In the genomic region with DNA sequence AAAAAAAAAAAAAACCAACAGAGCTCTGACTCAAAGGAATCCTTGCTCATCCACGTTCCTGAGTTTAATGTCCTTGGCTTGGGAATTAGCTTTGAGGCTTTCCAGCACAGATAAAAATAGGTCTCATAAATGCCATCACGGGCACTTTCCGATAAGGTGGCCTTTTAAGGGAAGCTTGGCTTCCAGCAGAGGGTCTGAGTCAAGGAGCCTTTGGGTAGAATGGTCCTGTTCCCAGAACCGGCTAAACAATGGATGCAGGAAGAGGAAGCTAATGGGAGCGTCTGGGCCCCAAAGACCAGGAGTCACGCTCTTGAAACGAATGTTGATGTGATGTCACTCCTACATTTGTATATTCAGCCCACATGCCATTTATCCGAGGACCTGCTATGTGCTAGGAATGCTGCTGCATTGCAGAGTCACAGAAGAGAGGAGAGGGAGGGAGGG, we compare ENCODE assay signal across 9 mouse cellular contexts. TPM values are rescaled to one million over a fixed set of nuclear protein-coding genes. Genes with fewer than 3 reads are reported as not detected.
A peak's percentile ranks its signal among the peaks of the same experiment; 100 is the strongest.
DNase-seq lines count a peak whose midpoint lies in the region; ATAC-seq and TF ChIP-seq lines count a peak whose summit lies in the region.
"Had no signal": no experiment of that assay in that cellular context is flagged by ENCODE, and none has a peak within 500 bp of the region (broad histone marks: within the 10 kb centered on the region; RNA-seq: fewer than 3 reads in every experiment).

No protein-coding gene starts in this region.

- no peaks in the 10 kb centered on the region for H3K79me3 ChIP-seq in C2C12 (ENCODE audit: low read depth)

- no peak for TF ChIP-seq CTCF in gastrocnemius, adult 2 months (IDR thresholded peaks at IDR 0.05)
- no peak for TF ChIP-seq CTCF in C2C12 (IDR thresholded peaks at IDR 0.05; ENCODE audit: control insufficient read depth, insufficient read depth, insufficient read length)

- peak overlapping the region; percentile 17; the same call in 1 of the 2 replicates for H3K9ac ChIP-seq in heart, embryonic 13.5 days

- peaks cover 22% of the 10 kb centered on the region for H3K4me1 ChIP-seq in heart, embryonic 13.5 days

- whole genome bisulfite sequencing in heart, embryonic 13.5 days = 8% methylated on average over 8 of the region's 8 CpGs

- peak overlapping the region; percentile 39 for H3K4me2 ChIP-seq in heart, embryonic 13.5 days

- H3K36me3 ChIP-seq in C2C12 (ENCODE audit: control insufficient read depth, insufficient read depth) = no peaks in the 10 kb centered on the region
- no peaks in the 10 kb centered on the region for H3K36me3 ChIP-seq in heart, embryonic 13.5 days
- H3K36me3 ChIP-seq: G1E had no signal

- no peaks in the 10 kb centered on the region for H3K27me3 ChIP-seq in C2C12 (ENCODE audit: control insufficient read depth, insufficient read depth, insufficient read length)
- peaks cover 13% of the 10 kb centered on the region; the same call in 1 of the 2 replicates for H3K27me3 ChIP-seq in heart, embryonic 13.5 days (replicated peaks)

- no peak for DNase-seq in gastrocnemius, adult 2 months
- no peak for DNase-seq in gastrocnemius, postnatal 14 days
- DNase-seq in adrenal gland, adult 8-10 months = peak; percentile 75
- DNase-seq in thymus, postnatal 10 days (ENCODE audit: low spot score in 2 of 2) = no peak
- DNase-seq in frontal cortex, adult 2 months (ENCODE audit: extremely low spot score in 1 of 2, low spot score in 1 of 2) = no peak
- no peak for DNase-seq in left cerebral cortex, postnatal 36 days (ENCODE audit: low spot score in 2 of 2)

- no peak for ATAC-seq in heart, embryonic 13.5 days (ENCODE audit: extremely low read depth, insufficient number of reproducible peaks, low FRiP score, low TSS enrichment)

- intact Hi-C loops in gastrocnemius, adult 2 months (cut with DNase I) = no loop called here
- intact Hi-C loops in gastrocnemius, postnatal 14 days (cut with DNase I; ENCODE audit: low total_unique reads) = no loop called here
- intact Hi-C loops in left cerebral cortex, postnatal 36 days (cut with DNase I) = no loop called here

- H3K9me3 ChIP-seq in heart, embryonic 13.5 days = no peaks in the 10 kb centered on the region
- H3K9me3 ChIP-seq: G1E had no signal

- H3K4me3 ChIP-seq in gastrocnemius, adult 2 months = peak overlapping the region; percentile 44
- no peak overlapping the region for H3K4me3 ChIP-seq in C2C12 (ENCODE audit: insufficient read depth, poor library complexity, severe bottlenecking)
- H3K4me3 ChIP-seq in heart, embryonic 13.5 days = no peak overlapping the region

- peak overlapping the region; percentile 93 for H3K27ac ChIP-seq in gastrocnemius, adult 2 months
- H3K27ac ChIP-seq in heart, embryonic 13.5 days (replicated peaks) = peak overlapping the region; percentile 80

- H3ac ChIP-seq in C2C12 (ENCODE audit: control insufficient read depth, insufficient read length, low read depth) = peak overlapping the region; percentile 31

- no peaks in the 10 kb centered on the region for H3K79me2 ChIP-seq in C2C12 (ENCODE audit: control insufficient read depth, insufficient read depth)

TF ChIP-seq in C2C12, 6 proteins besides CTCF, POLR2A, EP300 and RAD21:
- no peak for TF ChIP-seq MYOD1 (IDR thresholded peaks at IDR 0.05; ENCODE audit: control insufficient read depth, insufficient read length, low read depth)
- TF ChIP-seq FOSL1 (IDR thresholded peaks at IDR 0.05; ENCODE audit: insufficient read depth, low read length, poor library complexity, severe bottlenecking) = no peak
- TF ChIP-seq MAX (IDR thresholded peaks at IDR 0.05) = no peak
- no peak for TF ChIP-seq MYOG (IDR thresholded peaks at IDR 0.05; ENCODE audit: control insufficient read depth, extremely low read depth, insufficient read length)
- no peak for TF ChIP-seq USF1 (IDR thresholded peaks at IDR 0.05; ENCODE audit: low read depth)
- TF ChIP-seq CEBPB (IDR thresholded peaks at IDR 0.05; ENCODE audit: low read depth) = no peak

RNA-seq across cellular contexts. Expression of gene Spop, which starts 11.2 kb away (rescaled TPM):
- 100 to 1,000 TPM; 190 to 208 TPM for total RNA-seq in gastrocnemius, adult 2 months (2021)
- total RNA-seq in gastrocnemius, postnatal 14 days (2021) = 100 to 1,000 TPM; 173 to 190 TPM
- 59.0 TPM for polyA plus RNA-seq in C2C12 (2012; fragmentation: generic; extraction: Trizol)
- total RNA-seq in adrenal gland, adult 8-10 months (2022) = 100 to 1,000 TPM; 160 to 216 (median 189) TPM
- polyA plus RNA-seq in heart, embryonic 13.5 days (2015; fragmentation: Nextera tagmentation; extraction: Ambion mirVana) = 97.8 and 105 TPM in 2 replicates
- polyA plus RNA-seq in frontal cortex, adult 2 months (2012; rRNA removed) = 124 and 144 TPM in 2 replicates
- 100 to 1,000 TPM; 173 to 187 TPM for total RNA-seq in left cerebral cortex, postnatal 36 days (2021)

RNA-seq across cellular contexts. Expression of gene Slc35b1, which starts 18.2 kb away (rescaled TPM):
- total RNA-seq in gastrocnemius, adult 2 months (2021) = 10 to 100 TPM; 42.4 to 49.5 TPM
- total RNA-seq in gastrocnemius, postnatal 14 days (2021) = 10 to 100 TPM; 36.6 to 37.8 TPM
- polyA plus RNA-seq in C2C12 (2012; fragmentation: generic; extraction: Trizol) = 79.1 TPM
- 10 to 100 TPM; 62.7 to 88.9 (median 78.0) TPM for total RNA-seq in adrenal gland, adult 8-10 months (2022)
- polyA plus RNA-seq in heart, embryonic 13.5 days (2015; fragmentation: Nextera tagmentation; extraction: Ambion mirVana) = 77.2 and 78.4 TPM in 2 replicates
- polyA plus RNA-seq in frontal cortex, adult 2 months (2012; rRNA removed) = 78.3 and 78.6 TPM in 2 replicates
- 10 to 100 TPM; 64.1 to 66.7 TPM for total RNA-seq in left cerebral cortex, postnatal 36 days (2021)
